Mouse (Mus musculus): ENCODE results near the gene Ssh3. TPM values are rescaled to one million over a fixed set of nuclear protein-coding genes. Genes with fewer than 3 reads are reported as not detected.
A peak's percentile ranks its signal among the peaks of the same experiment; 100 is the strongest.

The Ssh3 gene
- polyA plus RNA-seq (2021; fragmentation: Nextera tagmentation) = 4.5 and 4.9 TPM in 2 replicates
- long read RNA-seq, experiment 1, transcript Ssh3-201 (14 exons, 2,736 nt) = major isoform, 5 of 8 reads
- long read RNA-seq, experiment 1, partial matches to known transcripts = 1 of 8 reads
- long read RNA-seq, experiment 1, other reads (novel, unspliced or antisense) = 2 of 8 reads
- long read RNA-seq, experiment 2, transcript Ssh3-202 (14 exons, 2,705 nt) = minor isoform, 6 of 44 reads
- long read RNA-seq, experiment 2, transcript Ssh3-201 (14 exons, 2,736 nt) = major isoform, 11 of 44 reads
- long read RNA-seq, experiment 2, partial matches to known transcripts = 7 of 44 reads
- long read RNA-seq, experiment 2, other reads (novel, unspliced or antisense) = 17 of 44 reads

GRCm38 (mm10) chr19:4268566-4269361, at the start of gene Ssh3:
Gene Ssh3 (minus strand): TSS chr19:4269180.

GRCm38 (mm10) chr19:4306190-4306577, 37.2 kb upstream of the Ssh3 start, which contains the start of gene Grk2:
Gene Grk2 (minus strand): TSS chr19:4306222.

GRCm38 (mm10) chr19:4282898-4283553, 14.0 kb upstream of the Ssh3 start, which contains the start of gene Ankrd13d:
Gene Ankrd13d (minus strand): TSS chr19:4283137.

GRCm38 (mm10) chr19:4231253-4232185, 37.5 kb downstream of the Ssh3 start, which contains the start of gene Pold4:
Gene Pold4 (plus strand): TSS chr19:4231899.

GRCm38 (mm10) chr19:4214071-4214770, 54.8 kb downstream of the Ssh3 start, which contains the start of the genes Clcf1 and AC109138.7:
Gene Clcf1 (plus strand): TSS chr19:4214238.
Gene AC109138.7 (plus strand): TSS chr19:4214357.

Small RNA genes within 50 kb of the gene (microRNA-seq; reads per million reads assigned to microRNA genes)
- gene Gm26115 = not detected
- 8.4 reads per million, percentile 28 among the genes with 10 or more reads in this experiment for gene Mir6985

Other genes starting within 250 kb of the Ssh3 start
- gene Gstp1, start 231.2 kb downstream of the Ssh3 start, polyA plus RNA-seq (2021; fragmentation: Nextera tagmentation) = 1,221 and 1,279 TPM in 2 replicates
- 2.1 and 2.8 TPM in 2 replicates for gene Gstp2, start 223.2 kb downstream of the Ssh3 start, polyA plus RNA-seq (2021; fragmentation: Nextera tagmentation)
- gene Gstp3, start 209.6 kb downstream of the Ssh3 start, polyA plus RNA-seq (2021; fragmentation: Nextera tagmentation) = not detected in 2 replicates
- not detected in 2 replicates for gene Cabp2, start 187.6 kb downstream of the Ssh3 start, polyA plus RNA-seq (2021; fragmentation: Nextera tagmentation)
- 59.8 and 62.1 TPM in 2 replicates for gene Cdk2ap2, start 172.0 kb downstream of the Ssh3 start, polyA plus RNA-seq (2021; fragmentation: Nextera tagmentation)
- gene Pitpnm1, start 169.2 kb downstream of the Ssh3 start, polyA plus RNA-seq (2021; fragmentation: Nextera tagmentation) = 52.0 and 59.9 TPM in 2 replicates
- 204 and 212 TPM in 2 replicates for gene Aip, start 143.3 kb downstream of the Ssh3 start, polyA plus RNA-seq (2021; fragmentation: Nextera tagmentation)
- not detected in 2 replicates for gene Gpr152, start 129.4 kb downstream of the Ssh3 start, polyA plus RNA-seq (2021; fragmentation: Nextera tagmentation)
- 0.04 TPM in 1 of 2 replicates, not detected in the other for gene Cabp4, start 125.1 kb downstream of the Ssh3 start, polyA plus RNA-seq (2021; fragmentation: Nextera tagmentation)
- 101 and 105 TPM in 2 replicates for gene Coro1b, start 120.6 kb downstream of the Ssh3 start, polyA plus RNA-seq (2021; fragmentation: Nextera tagmentation)
- 1.2 and 2.0 TPM in 2 replicates for gene Ptprcap, start 115.6 kb downstream of the Ssh3 start, polyA plus RNA-seq (2021; fragmentation: Nextera tagmentation)
- 7.5 and 9.5 TPM in 2 replicates for gene Rps6kb2, start 105.8 kb downstream of the Ssh3 start, polyA plus RNA-seq (2021; fragmentation: Nextera tagmentation)
- 2.8 and 2.9 TPM in 2 replicates for gene Carns1, start 93.7 kb downstream of the Ssh3 start, polyA plus RNA-seq (2021; fragmentation: Nextera tagmentation)
- gene Tbc1d10c, start 77.9 kb downstream of the Ssh3 start, polyA plus RNA-seq (2021; fragmentation: Nextera tagmentation) = 0.19 TPM in 1 of 2 replicates, not detected in the other
- gene Ppp1ca, start 77.1 kb downstream of the Ssh3 start, polyA plus RNA-seq (2021; fragmentation: Nextera tagmentation) = 345 and 357 TPM in 2 replicates
- 5.9 and 6.0 TPM in 2 replicates for gene Rad9a, start 67.5 kb downstream of the Ssh3 start, polyA plus RNA-seq (2021; fragmentation: Nextera tagmentation)
- gene Clcf1, start 54.9 kb downstream of the Ssh3 start, polyA plus RNA-seq (2021; fragmentation: Nextera tagmentation) = 0.18 and 0.26 TPM in 2 replicates
- gene AC109138.7, start 54.8 kb downstream of the Ssh3 start, polyA plus RNA-seq (2021; fragmentation: Nextera tagmentation) = not detected in 2 replicates
- 27.9 and 28.1 TPM in 2 replicates for gene Pold4, start 37.3 kb downstream of the Ssh3 start, polyA plus RNA-seq (2021; fragmentation: Nextera tagmentation)
- 37.6 and 39.0 TPM in 2 replicates for gene Ankrd13d, start 14.0 kb upstream of the Ssh3 start, polyA plus RNA-seq (2021; fragmentation: Nextera tagmentation)
- gene Grk2, start 37.0 kb upstream of the Ssh3 start, polyA plus RNA-seq (2021; fragmentation: Nextera tagmentation) = 53.7 and 55.0 TPM in 2 replicates
- gene Kdm2a, start 129.1 kb upstream of the Ssh3 start, polyA plus RNA-seq (2021; fragmentation: Nextera tagmentation) = 13.0 and 15.2 TPM in 2 replicates
- gene Rhod, start 170.3 kb upstream of the Ssh3 start, polyA plus RNA-seq (2021; fragmentation: Nextera tagmentation) = 0.80 and 2.6 TPM in 2 replicates
- 15.0 and 15.7 TPM in 2 replicates for gene Syt12, start 208.3 kb upstream of the Ssh3 start, polyA plus RNA-seq (2021; fragmentation: Nextera tagmentation)
- not detected in 2 replicates for gene 2010003K11Rik, start 229.4 kb upstream of the Ssh3 start, polyA plus RNA-seq (2021; fragmentation: Nextera tagmentation)
- 21.2 TPM in 2 replicates for gene Pcx, start 241.3 kb upstream of the Ssh3 start, polyA plus RNA-seq (2021; fragmentation: Nextera tagmentation)